8 mouse cellular contexts compared by ENCODE assay signal in genomic region chr3:84190513-84191061, GRCm38 (mm10). TPM values are rescaled to one million over a fixed set of nuclear protein-coding genes. Genes with fewer than 3 reads are reported as not detected.
DNase-seq lines count a peak whose midpoint lies in the region; ATAC-seq and TF ChIP-seq lines count a peak whose summit lies in the region.

No protein-coding gene starts in this region.

- peaks cover 4% of the 10 kb centered on the region; the same call in 1 of the 2 replicates for H3K36me3 ChIP-seq in liver, adult 2 months (ENCODE audit: control insufficient read depth, insufficient read depth, low read length)
- peaks cover 34% of the 10 kb centered on the region for H3K36me3 ChIP-seq in embryonic facial prominence, embryonic 10.5 days (replicated peaks)
- no peaks in the 10 kb centered on the region for H3K36me3 ChIP-seq in hindbrain, embryonic 11.5 days (ENCODE audit: control insufficient read depth, insufficient read depth, low read length)
- H3K36me3 ChIP-seq in lung, embryonic 14.5 days (ENCODE audit: insufficient read depth) = no peaks in the 10 kb centered on the region
- peaks cover 18% of the 10 kb centered on the region for H3K36me3 ChIP-seq in neural tube, embryonic 14.5 days (ENCODE audit: control insufficient read depth, insufficient read depth, low read length)

- no peak overlapping the region for H3K27ac ChIP-seq in liver, adult 2 months (replicated peaks; ENCODE audit: insufficient read depth, low read depth, low read length)
- H3K27ac ChIP-seq in embryonic facial prominence, embryonic 10.5 days (replicated peaks) = peak overlapping the region; percentile 68
- no peak overlapping the region for H3K27ac ChIP-seq in hindbrain, embryonic 11.5 days (ENCODE audit: low read depth, low read length)
- H3K27ac ChIP-seq in lung, embryonic 14.5 days (ENCODE audit: low read depth) = peak overlapping the region; percentile 92
- H3K27ac ChIP-seq in neural tube, embryonic 14.5 days (ENCODE audit: low read depth, low read length) = no peak overlapping the region

- DNase-seq in liver, adult 2 months (ENCODE audit: extremely low read depth, low read depth, low spot score) = no peak
- no peak for DNase-seq in liver
- DNase-seq in embryonic facial prominence, embryonic 10.5 days (ENCODE audit: low spot score) = peak; percentile 25
- DNase-seq in hindbrain, embryonic 11.5 days (ENCODE audit: low spot score) = peak; percentile 48
- DNase-seq in lung, embryonic 14.5 days = peak; percentile 53
- DNase-seq in urinary bladder, adult 2 months (ENCODE audit: low spot score) = no peak
- no peak for DNase-seq in right cerebral cortex, postnatal 25 days

- TF ChIP-seq POLR2A in liver, adult 2 months (IDR thresholded peaks at IDR 0.05; ENCODE audit: extremely low read depth, insufficient read depth, low read length) = no peak

- ATAC-seq in hindbrain, embryonic 11.5 days (ENCODE audit: low FRiP score) = peak; percentile 64
- ATAC-seq in lung, embryonic 14.5 days (ENCODE audit: insufficient read depth) = peak; percentile 62
- peak; percentile 57; the same call in 1 of the 2 replicates for ATAC-seq in neural tube, embryonic 14.5 days (ENCODE audit: low read depth)

- 0 out of 2 replicates have a peak overlapping the region, but pooled peaks have one; percentile 7 for H3K4me2 ChIP-seq in hindbrain, embryonic 11.5 days (replicated peaks; ENCODE audit: low read depth, low read length)
- peak overlapping the region; percentile 65 for H3K4me2 ChIP-seq in lung, embryonic 14.5 days
- H3K4me2 ChIP-seq in neural tube, embryonic 14.5 days (ENCODE audit: low read depth, low read length) = 0 out of 2 replicates have a peak overlapping the region, but pooled peaks have one; percentile 7

- no peaks in the 10 kb centered on the region for H3K9me3 ChIP-seq in embryonic facial prominence, embryonic 10.5 days
- no peaks in the 10 kb centered on the region for H3K9me3 ChIP-seq in hindbrain, embryonic 11.5 days (ENCODE audit: control insufficient read depth, low read length)
- H3K9me3 ChIP-seq in lung, embryonic 14.5 days (ENCODE audit: low read depth, low read length) = no peaks in the 10 kb centered on the region
- H3K9me3 ChIP-seq in neural tube, embryonic 14.5 days (ENCODE audit: control insufficient read depth, low read length) = no peaks in the 10 kb centered on the region

- 62% methylated on average over 41 of the region's 41 CpGs for WGBS in liver, adult 2 months
- 14% methylated on average over 41 of the region's 41 CpGs for WGBS in embryonic facial prominence, embryonic 10.5 days
- 16% methylated on average over 41 of the region's 41 CpGs for WGBS in hindbrain, embryonic 11.5 days
- 4% methylated on average over 41 of the region's 41 CpGs for WGBS in lung, embryonic 14.5 days
- 16% methylated on average over 41 of the region's 41 CpGs for WGBS in neural tube, embryonic 14.5 days

- H3K9ac ChIP-seq in liver, adult 2 months (ENCODE audit: low read depth, low read length) = no peak overlapping the region
- H3K9ac ChIP-seq in hindbrain, embryonic 11.5 days (ENCODE audit: low read depth, low read length) = no peak overlapping the region
- peak overlapping the region; percentile 57 for H3K9ac ChIP-seq in lung, embryonic 14.5 days
- H3K9ac ChIP-seq in neural tube, embryonic 14.5 days (replicated peaks; ENCODE audit: low read depth, low read length) = 0 out of 2 replicates have a peak overlapping the region, but pooled peaks have one; percentile 3

- H3K27me3 ChIP-seq in liver, adult 2 months (ENCODE audit: control insufficient read depth, insufficient read depth, low read length) = no peaks in the 10 kb centered on the region
- peaks cover 27% of the 10 kb centered on the region for H3K27me3 ChIP-seq in embryonic facial prominence, embryonic 10.5 days (replicated peaks; ENCODE audit: low read depth, poor library complexity, severe bottlenecking)
- H3K27me3 ChIP-seq in hindbrain, embryonic 11.5 days (ENCODE audit: control insufficient read depth, insufficient read depth, low read length) = no peaks in the 10 kb centered on the region
- H3K27me3 ChIP-seq in lung, embryonic 14.5 days (ENCODE audit: insufficient read depth, low read length) = 0 out of 2 replicates have a peak, but pooled peaks cover 7% of the 10 kb centered on the region
- H3K27me3 ChIP-seq in neural tube, embryonic 14.5 days (ENCODE audit: control insufficient read depth, insufficient read depth, low read length) = no peaks in the 10 kb centered on the region

- no peaks in the 10 kb centered on the region; the same call in 1 of the 2 replicates for H3K79me2 ChIP-seq in liver, adult 2 months (ENCODE audit: control insufficient read depth, insufficient read depth, low read length)

- H3K4me3 ChIP-seq in liver, adult 2 months (ENCODE audit: insufficient read depth, low read depth, low read length) = peak overlapping the region; percentile 46
- peak overlapping the region; percentile 50 for H3K4me3 ChIP-seq in embryonic facial prominence, embryonic 10.5 days
- H3K4me3 ChIP-seq in hindbrain, embryonic 11.5 days (ENCODE audit: low read depth, low read length) = no peak overlapping the region
- peak overlapping the region; percentile 44 for H3K4me3 ChIP-seq in lung, embryonic 14.5 days (ENCODE audit: low read depth, low read length)
- no peak overlapping the region for H3K4me3 ChIP-seq in neural tube, embryonic 14.5 days (ENCODE audit: low read depth, low read length)

- no peaks in the 10 kb centered on the region for H3K4me1 ChIP-seq in liver, adult 2 months (ENCODE audit: control insufficient read depth, insufficient read depth, low read length)
- H3K4me1 ChIP-seq in embryonic facial prominence, embryonic 10.5 days = peaks cover 30% of the 10 kb centered on the region
- no peaks in the 10 kb centered on the region for H3K4me1 ChIP-seq in hindbrain, embryonic 11.5 days (replicated peaks; ENCODE audit: control insufficient read depth, insufficient read depth, low read length)
- H3K4me1 ChIP-seq in lung, embryonic 14.5 days (ENCODE audit: insufficient read depth) = no peaks in the 10 kb centered on the region
- H3K4me1 ChIP-seq in neural tube, embryonic 14.5 days (ENCODE audit: control insufficient read depth, insufficient read depth, low read length) = peaks cover 7% of the 10 kb centered on the region; the same call in 1 of the 2 replicates

- no peak for TF ChIP-seq CTCF in liver, adult 2 months (IDR thresholded peaks at IDR 0.05; ENCODE audit: low read depth, low read length)
- no peak for TF ChIP-seq CTCF in lung, embryonic 14.5 days (IDR thresholded peaks at IDR 0.05; ENCODE audit: low read depth)

RNA-seq across cellular contexts. Expression of gene Gm6525, which starts 16.7 kb away (rescaled TPM):
- total RNA-seq in liver, adult 2 months (2014; rRNA removed) = 0.27 TPM in 1 of 2 replicates, not detected in the other
- not detected in 2 replicates for polyA plus RNA-seq in liver, adult 2 months (2012; rRNA removed)
- 0.91 and 1.3 TPM in 2 replicates for polyA plus RNA-seq in embryonic facial prominence, embryonic 10.5 days (2016; fragmentation: Nextera tagmentation; extraction: Ambion mirVana)
- 0.99 and 1.6 TPM in 2 replicates for polyA plus RNA-seq in hindbrain, embryonic 11.5 days (2014; fragmentation: Nextera tagmentation; extraction: Ambion mirVana)
- 1.2 and 1.6 TPM in 2 replicates for polyA plus RNA-seq in lung, embryonic 14.5 days (2014; fragmentation: Nextera tagmentation; extraction: Ambion mirVana)
- polyA plus RNA-seq in neural tube, embryonic 14.5 days (2014; fragmentation: Nextera tagmentation; extraction: Ambion mirVana) = 3.6 and 4.6 TPM in 2 replicates
- polyA plus RNA-seq in urinary bladder, adult 2 months (2012; rRNA removed) = not detected in 2 replicates

RNA-seq across cellular contexts. Expression of gene Mnd1, which starts 35.0 kb away (rescaled TPM):
- total RNA-seq in liver, adult 2 months (2014; rRNA removed) = 7.4 and 7.5 TPM in 2 replicates
- 0.84 and 1.2 TPM in 2 replicates for polyA plus RNA-seq in liver, adult 2 months (2012; rRNA removed)
- 13.4 and 15.2 TPM in 2 replicates for polyA plus RNA-seq in embryonic facial prominence, embryonic 10.5 days (2016; fragmentation: Nextera tagmentation; extraction: Ambion mirVana)
- polyA plus RNA-seq in hindbrain, embryonic 11.5 days (2014; fragmentation: Nextera tagmentation; extraction: Ambion mirVana) = 10.4 and 10.9 TPM in 2 replicates
- polyA plus RNA-seq in lung, embryonic 14.5 days (2014; fragmentation: Nextera tagmentation; extraction: Ambion mirVana) = 15.4 and 16.9 TPM in 2 replicates
- polyA plus RNA-seq in neural tube, embryonic 14.5 days (2014; fragmentation: Nextera tagmentation; extraction: Ambion mirVana) = 0.95 and 1.2 TPM in 2 replicates
- polyA plus RNA-seq in urinary bladder, adult 2 months (2012; rRNA removed) = 4.2 TPM in 2 replicates

Comparison
In these comparisons a context has a peak if more than half of its experiments do, and no peak if none do; other contexts are left out.
1. DNase-seq: peak in embryonic facial prominence, embryonic 10.5 days (single experiment), hindbrain, embryonic 11.5 days (single experiment) and lung, embryonic 14.5 days (single experiment); none in liver, adult 2 months (single experiment), liver (single experiment), urinary bladder, adult 2 months (single experiment) and right cerebral cortex, postnatal 25 days (single experiment).
2. H3K27ac ChIP-seq: peak in embryonic facial prominence, embryonic 10.5 days (single experiment) and lung, embryonic 14.5 days (single experiment); none in liver, adult 2 months (single experiment), hindbrain, embryonic 11.5 days (single experiment) and neural tube, embryonic 14.5 days (single experiment).
3. H3K4me3 ChIP-seq: peak in liver, adult 2 months (single experiment), embryonic facial prominence, embryonic 10.5 days (single experiment) and lung, embryonic 14.5 days (single experiment); none in hindbrain, embryonic 11.5 days (single experiment) and neural tube, embryonic 14.5 days (single experiment).
4. H3K9ac ChIP-seq: peak in lung, embryonic 14.5 days (single experiment) and neural tube, embryonic 14.5 days (single experiment); none in liver, adult 2 months (single experiment) and hindbrain, embryonic 11.5 days (single experiment).
5. H3K4me2 ChIP-seq: peak in every context shown above with its lines; median percentile 65 in lung, embryonic 14.5 days; 7 in hindbrain, embryonic 11.5 days; 7 in neural tube, embryonic 14.5 days.
6. Peak in every context shown above with its lines, with median percentiles within 50 percentile points of each other: ATAC-seq.